Mouse (Mus musculus) bone marrow macrophage, adult 2 months (primary cell): Measurements from ENCODE around the gene Cdx2. TPM values are rescaled to one million over a fixed set of nuclear protein-coding genes. Genes with fewer than 3 reads are reported as not detected.

Experiments used
- H3K27ac ChIP-seq: 2 replicates; pipeline ENCODE4 v1.5.1; 2012; ENCODE audit warnings: low read depth, low read length; ENCODE audit not compliant: insufficient read depth
- H3K4me1 ChIP-seq: 2 replicates; pipeline ENCODE4 v1.6.1; 2012; ENCODE audit warnings: low read length; ENCODE audit not compliant: control insufficient read depth, insufficient read depth
- H3K4me3 ChIP-seq: 2 replicates; pipeline ENCODE4 v1.5.1; 2012; ENCODE audit warnings: mild to moderate bottlenecking, low read length, moderate library complexity; ENCODE audit not compliant: insufficient read depth
- CTCF ChIP-seq: IDR thresholded peaks from 2 replicates; pipeline ENCODE4 v1.5.1; 2012; ENCODE audit warnings: low read depth, mild to moderate bottlenecking, low read length, moderate library complexity
- POLR2A ChIP-seq: IDR thresholded peaks from 2 replicates; pipeline ENCODE4 v1.6.1; 2012; ENCODE audit warnings: mild to moderate bottlenecking, low read depth, low read length, borderline replicate concordance
- polyA plus RNA-seq: library from polyadenylated mRNA; stranded (reverse); fragments of >200 nt; gene quantifications from 2 replicates; pipeline ENCODE4 v1.2.4, GENCODE M21; 2012; ENCODE audit not compliant: missing spikeins, insufficient read depth, insufficient read length

Cdx2 gene
- polyA plus RNA-seq, 1 experiment, result not detected

- Histone ChIP-seq H3K4me3 (no peak overlapping the region), H3K4me1 (no peaks in the 10 kb centered on the region), H3K27ac (no peak overlapping the region)
- TF ChIP-seq POLR2A, result no peak
- TF ChIP-seq CTCF, result no peak
Observed at GRCm38 (mm10) chr5:147275761-147276160, 31.3 kb downstream of the Cdx2 start.

GRCm38 (mm10) chr5:147274174-147275141 lies 32.6 kb downstream of the Cdx2 start:
- H3K4me3 ChIP-seq, result no peak overlapping the region
- no peak overlapping the region for H3K27ac ChIP-seq
- no peaks in the 10 kb centered on the region for H3K4me1 ChIP-seq
- no peak for TF ChIP-seq CTCF

DNA sequence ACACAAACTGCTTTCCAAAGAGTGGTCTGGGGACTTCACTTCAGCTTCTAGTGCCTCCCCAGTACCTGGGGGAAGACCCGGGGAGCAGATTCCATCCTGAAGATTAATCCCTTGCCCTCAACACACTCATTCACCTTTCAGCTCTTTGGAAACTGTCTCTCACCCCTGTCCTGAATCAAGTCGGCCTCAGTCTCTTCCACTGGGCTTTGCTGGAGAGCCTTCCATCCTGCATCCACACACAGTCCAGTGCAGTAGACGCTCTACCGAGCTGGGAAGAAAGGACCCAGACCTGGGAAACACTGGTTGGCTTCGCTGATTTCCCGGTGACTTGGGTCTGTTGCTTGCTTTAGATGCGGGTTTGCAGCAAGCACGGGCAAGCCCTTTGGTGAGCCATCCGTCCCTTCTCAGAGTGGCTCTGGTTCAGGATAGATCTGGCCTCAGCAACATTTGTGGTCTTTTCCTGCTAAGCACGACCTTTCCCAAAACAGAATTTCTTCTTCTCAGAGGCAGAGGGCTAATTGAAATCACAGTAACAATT lies 34.2 kb downstream of the Cdx2 start:
- Histone ChIP-seq H3K4me3 (no peak overlapping the region), H3K4me1 (no peaks in the 10 kb centered on the region), H3K27ac (no peak overlapping the region)
- TF ChIP-seq CTCF, result no peak
- TF ChIP-seq POLR2A, result no peak

DNA sequence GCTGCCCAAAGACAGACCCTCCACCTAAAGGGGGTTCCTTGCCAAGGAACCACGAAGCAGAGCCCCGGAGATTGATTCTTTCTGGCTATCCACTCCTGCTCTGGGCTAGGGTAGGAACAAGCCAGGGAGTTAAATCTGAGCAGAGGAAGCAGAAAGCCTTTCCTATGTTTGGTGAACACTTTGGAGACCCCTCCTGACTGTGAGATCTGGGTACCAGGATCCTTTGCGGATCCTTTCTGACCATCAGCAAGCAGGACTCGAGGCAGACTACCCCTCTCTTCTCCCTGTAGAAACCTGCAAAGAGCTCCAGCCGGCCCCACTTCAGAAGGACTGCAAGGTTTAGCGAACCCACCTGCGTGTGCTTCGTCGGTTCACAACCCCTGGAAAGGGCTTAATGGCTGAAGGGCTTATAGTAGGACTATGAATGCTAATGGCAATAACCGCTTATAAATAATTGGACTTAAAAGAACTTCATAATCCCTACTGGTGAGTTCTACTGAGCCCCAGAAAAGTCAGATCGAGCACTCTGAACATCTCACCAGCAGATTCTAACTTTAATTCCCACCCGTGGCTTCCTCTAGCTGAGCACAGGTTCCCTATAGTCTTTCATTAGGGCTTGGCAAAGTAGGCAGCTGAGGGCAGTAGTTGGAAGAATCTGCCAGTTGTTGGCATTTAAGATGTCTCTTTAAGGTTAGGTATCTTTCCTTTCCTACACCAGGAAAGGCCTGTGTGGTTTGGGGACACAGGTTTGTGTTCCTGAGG lies 34.8 kb downstream of the Cdx2 start:
- no peaks in the 10 kb centered on the region for H3K4me1 ChIP-seq
- no peak overlapping the region for H3K27ac ChIP-seq
- H3K4me3 ChIP-seq, result no peak overlapping the region
- TF ChIP-seq POLR2A, result no peak
- TF ChIP-seq CTCF, result no peak

DNA sequence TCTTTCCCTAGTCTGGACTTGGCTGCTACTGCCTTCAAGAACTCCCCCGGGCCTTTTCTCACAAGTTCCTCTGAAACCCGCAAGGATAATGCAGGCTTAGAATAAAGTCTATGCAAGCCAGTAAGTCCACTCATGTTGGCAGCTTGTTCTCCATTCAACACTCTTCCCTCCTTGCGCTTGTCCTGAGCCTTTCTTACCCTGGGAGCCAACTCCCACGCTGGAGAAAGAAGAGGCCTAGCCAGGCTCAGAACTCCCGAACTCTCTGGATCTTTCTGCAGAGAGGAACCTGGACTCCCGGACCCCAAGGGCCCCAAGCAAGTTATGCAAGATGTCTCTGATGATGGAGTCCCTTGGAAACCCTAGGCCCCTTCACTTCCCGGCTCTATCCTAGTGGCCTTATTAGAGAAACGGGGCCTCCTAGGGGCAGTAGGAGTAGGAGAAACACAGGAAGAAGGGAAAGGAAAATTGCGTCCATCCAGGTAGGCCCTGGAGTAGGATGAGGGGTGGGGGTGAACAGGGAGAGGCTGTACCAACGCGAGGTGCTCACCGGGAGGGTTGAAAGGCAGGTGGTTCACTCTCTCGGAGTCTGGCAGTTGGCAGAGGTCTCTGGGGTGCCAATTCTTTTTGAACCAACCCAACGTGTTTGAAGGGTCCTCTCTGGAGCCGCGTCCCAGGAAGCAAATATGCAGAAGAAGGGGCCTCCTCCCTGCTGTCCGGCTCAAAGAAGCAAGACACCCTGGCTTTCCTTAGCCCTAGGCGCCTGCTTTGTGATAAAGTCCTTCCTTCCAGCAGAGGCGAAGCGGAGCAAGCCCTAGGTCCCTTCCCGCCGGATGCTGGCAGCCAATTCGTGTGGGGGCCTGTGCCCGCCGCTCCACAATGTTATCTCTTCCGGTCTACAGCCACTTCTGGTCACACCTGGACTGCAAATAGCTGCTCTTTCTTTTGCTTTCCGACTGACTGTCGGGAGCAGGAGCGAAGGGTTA lies 36.1 kb downstream of the Cdx2 start:
- Histone ChIP-seq H3K4me3 (no peak overlapping the region), H3K4me1 (no peaks in the 10 kb centered on the region), H3K27ac (no peak overlapping the region)
- no peak for TF ChIP-seq POLR2A
- no peak for TF ChIP-seq CTCF

DNA sequence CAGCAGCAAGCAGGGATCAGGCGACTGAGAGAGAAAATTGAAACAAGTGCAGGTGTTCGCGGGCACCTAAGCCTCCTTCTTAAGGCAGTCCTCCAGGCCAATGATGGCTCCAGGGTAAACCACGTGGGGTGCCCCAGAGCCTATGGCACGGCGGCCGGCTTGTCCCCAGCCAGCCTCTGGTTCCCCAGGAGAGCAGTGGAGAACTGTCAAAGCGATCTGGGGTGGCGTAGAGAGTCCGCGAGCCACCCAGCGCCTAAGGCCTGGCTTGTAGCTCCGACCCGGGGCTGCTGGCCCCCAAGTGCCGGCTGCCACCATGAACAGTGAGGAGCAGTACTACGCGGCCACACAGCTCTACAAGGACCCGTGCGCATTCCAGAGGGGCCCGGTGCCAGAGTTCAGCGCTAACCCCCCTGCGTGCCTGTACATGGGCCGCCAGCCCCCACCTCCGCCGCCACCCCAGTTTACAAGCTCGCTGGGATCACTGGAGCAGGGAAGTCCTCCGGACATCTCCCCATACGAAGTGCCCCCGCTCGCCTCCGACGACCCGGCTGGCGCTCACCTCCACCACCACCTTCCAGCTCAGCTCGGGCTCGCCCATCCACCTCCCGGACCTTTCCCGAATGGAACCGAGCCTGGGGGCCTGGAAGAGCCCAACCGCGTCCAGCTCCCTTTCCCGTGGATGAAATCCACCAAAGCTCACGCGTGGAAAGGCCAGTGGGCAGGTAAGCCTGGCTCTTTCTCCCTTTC lies 37.0 kb downstream of the Cdx2 start, which contains the start of gene Pdx1:
Gene Pdx1 (plus strand): TSS at position 34 of the 747 bp plus-strand sequence.
- H3K27ac ChIP-seq, result no peak within 1 kb of the TSS
- H3K4me1 ChIP-seq, result no peaks in the 10 kb centered on the region
- H3K4me3 ChIP-seq, result no peak within 1 kb of the TSS
- TF ChIP-seq CTCF (no peak), POLR2A (no peak)

GRCm38 (mm10) chr5:147269371-147269770 lies 37.7 kb downstream of the Cdx2 start:
- TF ChIP-seq POLR2A, result no peak
- TF ChIP-seq CTCF, result no peak
- H3K4me1 ChIP-seq, result no peaks in the 10 kb centered on the region
- no peak overlapping the region for H3K4me3 ChIP-seq

GRCm38 (mm10) chr5:147268728-147269127 lies 38.3 kb downstream of the Cdx2 start:
- no peak for TF ChIP-seq POLR2A
- no peak for TF ChIP-seq CTCF
- H3K4me3 ChIP-seq, result no peak overlapping the region
- H3K4me1 ChIP-seq, result no peaks in the 10 kb centered on the region
- no peak overlapping the region for H3K27ac ChIP-seq

More at GRCm38 (mm10) chr5:147269371-147269770, 37.7 kb downstream of the Cdx2 start:
- no peak overlapping the region for H3K27ac ChIP-seq
